Mouse (Mus musculus) olfactory bulb, adult 2 months (tissue): ENCODE measurements around the gene Mlec. TPM values are rescaled to one million over a fixed set of nuclear protein-coding genes. Genes with fewer than 3 reads are reported as not detected.

Experiments
- H3K27ac ChIP-seq: fragments of 200-500 bp; 2 replicates; pipeline ENCODE4 v1.5.1; 2012; ENCODE audit warnings: low read depth, low read length; ENCODE audit not compliant: insufficient read depth
- H3K4me1 ChIP-seq: fragments of 200-500 bp; 2 replicates; pipeline ENCODE4 v1.6.1; 2012; ENCODE audit warnings: low read length; ENCODE audit not compliant: control insufficient read depth, insufficient read depth
- H3K4me3 ChIP-seq: fragments of 200-500 bp; 2 replicates; pipeline ENCODE4 v1.5.1; 2012; ENCODE audit warnings: mild to moderate bottlenecking, low read depth, low read length, moderate library complexity; ENCODE audit not compliant: insufficient read depth
- CTCF ChIP-seq: fragments of 200-500 bp; IDR thresholded peaks from 2 replicates; pipeline ENCODE4 v1.5.1; 2012; ENCODE audit warnings: low read depth, mild to moderate bottlenecking, low read length, moderate library complexity; ENCODE audit not compliant: insufficient read depth
- POLR2A ChIP-seq: fragments of 200-500 bp; IDR thresholded peaks from 2 replicates; pipeline ENCODE4 v1.6.1; 2012; ENCODE audit warnings: mild to moderate bottlenecking, low read depth, low read length, moderate library complexity; ENCODE audit not compliant: insufficient read depth
- WGBS: fragments of 180-500 bp; shearing (Covaris S2); methylation state at CpG from one replicate; pipeline ENCODE4 v1.1.7; 2018; 5-methylcytosine and 5-hydroxymethylcytosine counted together
- polyA plus RNA-seq: library from polyadenylated mRNA; stranded (reverse); fragments of >200 nt; gene quantifications from 2 replicates; pipeline ENCODE4 v1.2.4, GENCODE M21; 2012; ENCODE audit warnings: low replicate concordance; ENCODE audit not compliant: missing spikeins, insufficient read depth, insufficient read length

Gene Mlec
- polyA plus RNA-seq, 1 experiment = not detected

DNA sequence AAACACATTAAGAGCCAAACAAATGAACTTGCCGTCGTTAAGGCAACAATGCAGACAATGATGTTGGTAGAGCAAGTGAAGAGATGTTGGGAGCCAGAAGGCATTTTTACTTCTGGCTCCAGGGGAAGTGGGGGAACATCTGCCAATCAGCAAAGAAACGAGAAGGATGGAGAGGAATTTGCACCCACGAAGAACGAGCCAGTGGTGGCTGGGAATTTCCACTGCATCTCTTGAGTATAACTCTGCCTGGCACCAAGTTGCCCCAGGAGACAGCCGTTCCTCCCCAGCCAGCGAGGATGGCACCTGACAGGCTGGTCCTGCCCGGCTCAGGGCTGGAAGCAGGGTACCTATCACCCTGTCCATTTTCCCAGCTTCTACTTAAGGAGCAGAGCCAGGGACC, 24.9 kb upstream of the Mlec start:
- no peak overlapping the region for H3K4me3 ChIP-seq
- no peak for TF ChIP-seq POLR2A
- TF ChIP-seq CTCF = no peak
- peaks cover 26% of the 10 kb centered on the region for H3K4me1 ChIP-seq
- WGBS = 71% methylated on average over 8 of the region's 8 CpGs
- H3K27ac ChIP-seq = no peak overlapping the region

- H3K4me1 ChIP-seq = peaks cover 14% of the 10 kb centered on the region
- 82% methylated on average over 13 of the region's 13 CpGs for WGBS
- no peak overlapping the region for H3K27ac ChIP-seq
- TF ChIP-seq CTCF (no peak), POLR2A (no peak)
- no peak overlapping the region for H3K4me3 ChIP-seq
Measured at GRCm38 (mm10) chr5:115181248-115181940, 23.4 kb upstream of the Mlec start.

DNA sequence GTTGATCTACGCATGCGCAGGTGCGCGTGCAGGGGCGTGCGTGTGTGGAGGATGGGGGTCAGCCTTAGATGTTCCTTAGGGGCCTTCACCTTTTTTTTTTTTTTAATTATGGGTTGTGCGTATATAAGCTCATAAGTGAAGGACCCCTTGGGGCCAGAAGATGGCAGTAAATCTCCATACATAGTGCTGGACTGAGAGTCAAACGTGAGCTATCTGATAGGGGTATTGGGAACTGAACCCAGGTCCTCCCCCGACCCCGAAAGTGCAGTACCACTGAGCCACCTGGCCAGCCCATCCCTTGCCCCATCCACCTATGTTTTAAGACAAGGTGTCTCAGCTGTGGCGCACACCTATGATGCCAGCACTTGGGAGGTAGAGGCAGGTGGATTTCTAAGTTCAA, 21.6 kb upstream of the Mlec start:
- Histone ChIP-seq H3K4me1 (peaks cover 8% of the 10 kb centered on the region), H3K27ac (no peak overlapping the region), H3K4me3 (no peak overlapping the region)
- TF ChIP-seq POLR2A (no peak), CTCF (no peak)
- WGBS = 94% methylated on average over 11 of the region's 11 CpGs

DNA sequence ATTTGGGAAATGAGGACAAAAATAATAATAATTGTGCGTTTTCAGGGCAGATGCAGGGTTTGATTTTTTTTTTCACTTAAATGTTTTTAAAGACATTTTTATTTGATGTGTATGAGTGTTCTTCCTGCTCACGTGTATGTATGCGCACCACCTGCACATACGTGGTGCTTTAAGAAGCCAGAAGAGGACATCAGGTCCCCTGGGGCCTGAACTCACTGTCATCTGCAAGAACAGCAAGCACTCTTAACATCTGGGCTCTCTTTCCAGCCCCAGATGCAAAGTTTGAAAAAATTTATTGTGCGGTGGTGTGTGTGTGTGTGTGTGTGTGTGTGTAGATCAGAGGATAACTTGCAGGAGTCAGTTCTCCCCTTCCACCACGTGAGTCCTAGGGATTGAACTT, 19.9 kb upstream of the Mlec start:
- no peak overlapping the region for H3K4me3 ChIP-seq
- H3K4me1 ChIP-seq = peaks cover 5% of the 10 kb centered on the region; the same call in 1 of the 2 replicates
- WGBS = 87% methylated on average over 6 of the region's 6 CpGs

DNA sequence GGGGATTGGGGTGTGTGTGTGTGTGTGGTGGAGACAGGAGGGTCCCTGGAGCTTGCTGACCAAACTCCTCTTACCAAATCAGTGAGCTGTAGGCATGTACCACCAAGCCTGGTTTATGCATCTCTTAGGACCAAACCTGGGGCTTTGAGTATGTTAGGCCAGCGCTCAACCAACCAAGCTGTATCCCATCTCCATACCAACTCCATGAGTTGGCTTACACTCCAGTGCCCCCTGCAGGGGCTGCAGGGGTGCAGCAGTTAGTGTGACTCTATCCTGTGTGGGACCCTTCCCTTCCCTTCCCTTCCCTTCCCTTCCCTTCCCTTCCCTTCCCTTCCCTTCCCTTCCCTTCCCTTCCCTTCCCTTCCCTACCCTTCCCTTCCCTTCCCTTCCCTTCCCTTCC, 16.6 kb upstream of the Mlec start:
- no peak for TF ChIP-seq CTCF
- no peak for TF ChIP-seq POLR2A
- 94% methylated on average over 1 of the region's 1 CpGs for WGBS
- Histone ChIP-seq H3K4me1 (no peaks in the 10 kb centered on the region), H3K4me3 (no peak overlapping the region), H3K27ac (no peak overlapping the region)

More for the DNA sequence above, 19.9 kb upstream of the Mlec start:
- H3K27ac ChIP-seq = no peak overlapping the region
- TF ChIP-seq CTCF (no peak), POLR2A (no peak)

GRCm38 (mm10) chr5:115170150-115170549, 12.2 kb upstream of the Mlec start:
- H3K4me1 ChIP-seq = no peaks in the 10 kb centered on the region; the same call in 1 of the 2 replicates
- 87% methylated on average over 8 of the region's 8 CpGs for WGBS
- no peak overlapping the region for H3K27ac ChIP-seq
- TF ChIP-seq CTCF (no peak), POLR2A (no peak)
- H3K4me3 ChIP-seq = no peak overlapping the region

- TF ChIP-seq POLR2A (no peak), CTCF (no peak)
- Histone ChIP-seq H3K4me3 (no peak overlapping the region), H3K27ac (no peak overlapping the region), H3K4me1 (no peaks in the 10 kb centered on the region; the same call in 1 of the 2 replicates)
- 52% methylated on average over 27 of the region's 27 CpGs for WGBS
Measured at GRCm38 (mm10) chr5:115168641-115169415, 10.8 kb upstream of the Mlec start.

DNA sequence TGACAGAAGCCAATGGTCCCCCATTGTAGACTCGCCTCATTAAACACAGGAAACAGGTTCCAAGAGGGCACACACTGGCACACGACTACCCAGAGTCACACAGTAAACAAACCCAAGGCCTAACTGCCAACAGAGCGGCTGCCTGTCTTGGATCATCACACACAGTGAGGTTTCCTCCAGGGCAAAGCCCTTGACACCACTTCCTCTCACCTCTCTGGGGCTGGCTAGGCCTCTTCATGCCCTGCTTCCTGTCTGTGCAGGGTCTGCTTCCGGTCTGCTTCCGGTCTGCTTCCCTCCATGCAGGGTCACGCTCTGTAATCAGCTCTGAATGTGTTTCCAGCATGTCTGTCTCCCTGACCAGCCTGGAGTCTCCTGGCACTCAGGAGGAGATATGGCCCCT, 9.4 kb upstream of the Mlec start:
- Histone ChIP-seq H3K4me3 (no peak overlapping the region), H3K27ac (no peak overlapping the region), H3K4me1 (peaks cover 5% of the 10 kb centered on the region)
- TF ChIP-seq POLR2A (no peak), CTCF (no peak)
- WGBS = 78% methylated on average over 6 of the region's 6 CpGs

- 81% methylated on average over 7 of the region's 7 CpGs for WGBS
- Histone ChIP-seq H3K4me1 (peaks cover 7% of the 10 kb centered on the region), H3K4me3 (no peak overlapping the region), H3K27ac (no peak overlapping the region)
- TF ChIP-seq CTCF (no peak), POLR2A (no peak)
Measured at GRCm38 (mm10) chr5:115166815-115167194, 8.8 kb upstream of the Mlec start.
